Mouse (Mus musculus) macrophage (primary cell): ENCODE measurements around the gene Slc25a42. TPM values are rescaled to one million over a fixed set of nuclear protein-coding genes. Genes with fewer than 3 reads are reported as not detected.
A peak's percentile ranks its signal among the peaks of the same experiment; 100 is the strongest.
"Not testable (repeated sequence)": the region's sequence is repeated elsewhere in the genome, so short reads cannot be mapped to it uniquely, and the experiment has no call there.

Experiments used
- H3K27ac ChIP-seq: fragments of 350-480 bp; formaldehyde crosslinking; 2 replicates; pipeline ENCODE4 v1.9.0; 2021
- H3K36me3 ChIP-seq: fragments of 350-480 bp; formaldehyde crosslinking; 2 replicates; pipeline ENCODE4 v1.9.0; 2021; ENCODE audit errors: inconsistent target
- H3K4me3 ChIP-seq: fragments of 350-480 bp; formaldehyde crosslinking; 2 replicates; pipeline ENCODE4 v1.9.0; 2021; ENCODE audit errors: inconsistent target
- H3K79me2 ChIP-seq: fragments of 350-480 bp; formaldehyde crosslinking; 2 replicates; pipeline ENCODE4 v1.9.0; 2021; ENCODE audit errors: inconsistent target
- WGBS: methylation state at CpG from one replicate; pipeline ENCODE4 v1.1.7; 2026; ENCODE audit warnings: inconsistent platforms; ENCODE audit not compliant: missing documents; 5-methylcytosine and 5-hydroxymethylcytosine counted together
- polyA plus RNA-seq: library from polyadenylated mRNA; stranded (reverse); fragments of 250-400 nt; gene quantifications from 3 replicates; pipeline ENCODE4 v1.2.4, GENCODE M21; 2018; ENCODE audit warnings: inconsistent platforms

Slc25a42 gene
- polyA plus RNA-seq, 1 experiment from 2014 or later = 1.1 TPM

DNA sequence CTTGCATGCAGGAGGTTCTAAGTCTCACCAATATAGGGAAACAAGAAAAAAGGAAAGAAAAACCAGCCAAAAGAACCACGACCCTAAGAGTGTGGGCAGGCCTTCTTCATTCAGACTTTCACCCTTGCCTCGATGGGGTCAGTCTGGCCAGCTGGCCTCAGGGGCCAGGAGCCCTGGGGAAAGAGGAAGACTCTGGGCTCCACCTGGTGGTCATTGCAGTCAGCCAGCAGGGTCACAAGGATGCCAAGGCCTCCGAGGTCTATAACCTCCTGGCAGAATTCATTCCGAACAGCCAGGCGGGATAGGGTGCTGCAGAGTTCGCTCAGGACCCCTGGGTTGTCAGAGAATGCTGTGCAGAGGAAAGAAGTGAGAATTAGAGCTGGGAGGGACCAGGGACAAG lies 11.2 kb upstream of the Slc25a42 start:
- H3K27ac ChIP-seq = no peak overlapping the region
- H3K79me2 ChIP-seq = no peaks in the 10 kb centered on the region
- H3K4me3 ChIP-seq = no peak overlapping the region
- H3K36me3 ChIP-seq = no peaks in the 10 kb centered on the region
- WGBS = 71% methylated on average over 6 of the region's 6 CpGs

DNA sequence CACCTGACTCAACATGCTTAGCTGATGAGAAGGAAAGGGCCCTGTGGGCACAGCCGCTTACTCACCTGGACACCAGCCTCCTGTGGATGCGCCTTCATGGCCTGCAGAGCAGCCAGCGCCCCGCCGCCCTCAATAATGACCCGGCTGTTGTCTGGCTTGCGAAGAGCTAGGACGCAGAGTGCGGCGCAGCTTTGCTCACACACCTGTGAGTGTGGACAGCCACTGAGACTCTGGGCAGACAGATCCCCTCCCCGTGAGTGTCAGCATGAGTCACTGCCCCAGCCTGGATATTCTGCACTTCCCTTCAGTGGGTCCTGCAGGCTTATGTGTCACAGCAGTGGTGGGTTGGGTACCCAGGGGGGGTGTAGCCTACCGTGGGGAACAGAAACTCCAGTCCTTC lies 9.9 kb upstream of the Slc25a42 start:
- no peaks in the 10 kb centered on the region for H3K79me2 ChIP-seq
- no peak overlapping the region for H3K27ac ChIP-seq
- no peak overlapping the region for H3K4me3 ChIP-seq
- H3K36me3 ChIP-seq = no peaks in the 10 kb centered on the region
- WGBS = 82% methylated on average over 12 of the region's 12 CpGs

DNA sequence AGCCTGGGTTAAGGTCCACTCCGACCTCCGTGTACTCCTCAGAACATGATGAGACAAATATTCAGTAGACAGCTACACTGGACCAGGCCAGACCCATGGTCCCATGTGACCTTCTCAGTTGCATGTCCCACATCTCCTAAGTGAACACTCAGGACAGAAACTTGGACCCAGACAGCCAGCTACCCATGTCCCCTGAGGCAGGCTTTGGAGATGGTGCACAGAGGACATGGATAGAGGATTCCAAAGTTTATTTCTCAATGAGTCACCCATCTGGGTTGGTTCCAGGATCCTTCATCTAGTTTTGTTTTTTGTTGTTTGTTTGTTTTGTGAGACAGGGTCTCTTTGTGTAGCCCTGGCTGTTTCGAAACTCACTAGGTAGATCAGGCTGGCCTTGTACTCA lies 8.8 kb upstream of the Slc25a42 start:
- H3K36me3 ChIP-seq = no peaks in the 10 kb centered on the region
- H3K79me2 ChIP-seq = no peaks in the 10 kb centered on the region
- H3K4me3 ChIP-seq = no peak overlapping the region
- no peak overlapping the region for H3K27ac ChIP-seq
- 94% methylated on average over 3 of the region's 3 CpGs for WGBS

DNA sequence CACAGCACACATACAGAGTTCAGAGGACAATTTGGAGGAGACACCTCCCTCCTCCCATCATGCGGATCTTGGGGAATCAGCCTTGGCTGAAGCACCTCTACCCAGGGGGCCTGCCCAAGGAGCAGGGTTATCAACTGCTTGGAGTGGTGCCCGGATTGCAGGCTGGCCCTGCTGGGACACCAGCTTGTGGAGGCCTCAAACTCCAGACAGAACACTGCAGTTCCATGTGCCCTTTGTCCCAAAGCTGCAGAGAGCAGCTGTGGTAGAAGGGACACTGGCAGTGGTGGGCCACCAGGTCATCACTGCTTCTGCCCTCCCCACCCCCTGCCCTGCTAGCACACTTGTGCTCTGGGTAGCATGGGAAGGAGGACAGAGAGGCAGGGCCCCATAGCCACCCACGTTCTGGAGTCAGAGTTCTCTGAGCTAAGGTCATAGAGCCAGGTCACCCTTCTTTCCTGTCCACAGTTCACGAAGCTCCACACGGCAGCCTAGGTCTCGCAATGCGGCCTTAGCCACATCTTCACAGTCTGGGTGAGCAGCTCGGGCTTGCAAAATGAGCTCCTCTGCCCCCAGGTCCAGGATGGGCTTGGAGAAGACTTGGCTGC lies 8.2 kb upstream of the Slc25a42 start:
- 93% methylated on average over 8 of the region's 8 CpGs for WGBS
- Histone ChIP-seq H3K36me3 (no peaks in the 10 kb centered on the region), H3K27ac (no peak overlapping the region), H3K4me3 (no peak overlapping the region), H3K79me2 (no peaks in the 10 kb centered on the region)

DNA sequence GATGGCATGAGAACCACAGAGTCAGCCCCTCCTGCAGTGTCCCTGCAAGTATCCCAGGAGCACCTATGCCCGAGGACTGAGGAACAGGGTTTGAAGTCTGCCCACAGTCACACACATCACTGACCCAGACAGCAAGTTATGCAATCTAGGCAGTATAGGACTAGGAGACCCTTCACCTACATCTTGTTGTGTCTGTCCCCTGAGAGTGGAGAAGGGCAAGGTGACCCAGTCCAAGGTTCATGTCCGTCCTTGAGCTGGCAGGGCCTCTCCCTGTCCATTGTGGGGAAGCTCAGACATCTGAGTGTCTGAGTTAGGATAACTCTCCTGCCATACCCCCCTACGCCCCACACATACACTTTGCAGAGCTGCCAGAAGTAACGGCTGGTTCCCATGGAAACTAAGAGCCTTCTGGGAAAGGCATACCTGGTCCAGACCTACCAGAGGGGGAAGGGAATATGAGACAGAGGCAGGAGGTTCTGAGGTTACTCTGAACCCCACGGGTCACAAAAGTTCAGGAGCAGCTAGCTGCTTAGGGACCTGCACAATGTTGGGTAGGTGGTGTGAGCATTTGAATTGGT lies 7.1 kb upstream of the Slc25a42 start:
- H3K36me3 ChIP-seq = no peaks in the 10 kb centered on the region
- H3K27ac ChIP-seq = no peak overlapping the region
- no peaks in the 10 kb centered on the region for H3K79me2 ChIP-seq
- no peak overlapping the region for H3K4me3 ChIP-seq
- WGBS = 80% methylated on average over 5 of the region's 5 CpGs

DNA sequence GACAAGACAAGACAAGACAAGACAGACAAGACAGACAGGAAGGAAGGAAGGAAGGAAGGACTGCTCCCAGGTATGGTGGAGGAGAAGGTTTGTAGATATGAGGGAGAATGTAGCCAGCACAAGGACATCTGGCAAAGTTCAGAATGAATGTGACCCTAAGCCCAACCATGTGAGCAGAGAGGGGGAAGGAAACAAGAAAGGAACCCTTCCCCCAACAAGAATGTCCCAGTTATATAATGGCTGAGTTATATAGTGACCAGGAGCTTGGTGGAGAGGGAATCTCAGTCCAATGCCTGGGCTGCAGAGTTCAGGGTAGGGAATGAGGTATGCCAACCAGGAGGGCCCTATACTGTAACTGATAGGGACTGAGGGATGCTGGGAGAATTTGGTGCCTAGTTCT lies 5.3 kb upstream of the Slc25a42 start:
- no peak overlapping the region for H3K4me3 ChIP-seq
- no peaks in the 10 kb centered on the region for H3K36me3 ChIP-seq
- no peaks in the 10 kb centered on the region for H3K79me2 ChIP-seq
- H3K27ac ChIP-seq = no peak overlapping the region

DNA sequence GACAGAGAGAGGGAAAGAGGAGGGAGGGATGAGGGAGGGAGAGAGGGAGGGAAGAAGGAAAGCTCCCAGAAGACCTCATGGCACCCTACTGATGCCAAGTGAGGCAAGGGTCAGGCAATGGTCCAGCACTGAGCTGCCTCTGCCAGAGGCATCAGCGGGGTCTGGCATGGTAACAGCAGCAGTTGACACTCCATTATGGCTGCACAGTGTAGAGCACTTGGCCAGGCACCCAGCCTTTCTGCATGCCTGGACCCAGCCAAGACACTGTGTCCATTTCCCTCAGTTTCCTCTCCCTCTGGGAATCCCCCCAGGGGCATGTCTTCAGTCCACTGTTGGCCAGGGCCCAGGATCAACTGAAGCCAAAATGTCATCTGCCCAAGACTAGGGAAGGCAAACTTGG lies 4.5 kb upstream of the Slc25a42 start:
- 73% methylated on average over 1 of the region's 1 CpGs for WGBS

DNA sequence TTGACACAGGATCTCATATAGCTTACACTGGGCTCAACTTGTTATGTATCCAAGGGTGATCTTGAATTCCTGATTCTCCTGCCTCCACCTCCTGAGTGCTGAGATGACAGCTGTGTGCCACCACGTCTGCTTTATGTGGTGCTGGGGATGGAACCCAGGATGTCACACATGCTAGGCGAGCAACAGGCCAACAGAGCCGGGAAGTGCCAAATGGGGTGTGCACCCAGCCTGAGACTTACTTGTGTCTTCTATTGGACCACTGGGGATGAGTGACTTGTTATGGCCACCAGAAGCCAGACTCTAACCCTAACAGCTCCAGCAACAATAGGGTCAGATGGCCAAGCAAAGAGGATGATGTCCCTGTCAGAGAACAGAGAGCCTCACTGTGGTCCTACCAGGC lies 4.1 kb upstream of the Slc25a42 start:
- not testable (repeated sequence) for H3K79me2 ChIP-seq, H3K36me3 ChIP-seq, H3K27ac ChIP-seq, H3K4me3 ChIP-seq
- 92% methylated on average over 2 of the region's 3 CpGs for WGBS

More for the DNA sequence above, 4.5 kb upstream of the Slc25a42 start:
- H3K4me3 ChIP-seq = no peak overlapping the region
- no peaks in the 10 kb centered on the region for H3K36me3 ChIP-seq
- no peaks in the 10 kb centered on the region for H3K79me2 ChIP-seq
- H3K27ac ChIP-seq = no peak overlapping the region

DNA sequence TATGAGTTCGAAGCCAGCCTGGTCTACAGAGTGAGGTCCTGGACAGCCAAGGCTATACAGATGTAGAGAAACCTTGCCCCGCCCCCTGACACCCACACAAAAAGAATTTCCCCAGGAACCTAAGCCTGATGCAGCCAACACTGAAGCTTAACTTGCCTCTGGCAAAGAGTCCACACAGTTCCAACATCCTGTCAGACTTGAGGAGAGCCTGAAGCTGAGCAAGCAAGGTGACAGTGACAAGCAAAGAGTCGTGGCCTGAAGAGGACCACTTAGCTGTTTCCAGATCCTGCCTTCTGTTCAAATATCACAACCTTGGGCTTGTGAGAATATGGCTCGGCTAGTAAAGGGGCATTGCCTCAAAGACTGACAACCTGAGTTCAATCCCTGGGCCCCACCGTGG lies 3.0 kb upstream of the Slc25a42 start:
- no peaks in the 10 kb centered on the region for H3K36me3 ChIP-seq
- 85% methylated on average over 5 of the region's 5 CpGs for WGBS
- H3K4me3 ChIP-seq = no peak overlapping the region
- H3K27ac ChIP-seq = no peak overlapping the region
- no peaks in the 10 kb centered on the region for H3K79me2 ChIP-seq

DNA sequence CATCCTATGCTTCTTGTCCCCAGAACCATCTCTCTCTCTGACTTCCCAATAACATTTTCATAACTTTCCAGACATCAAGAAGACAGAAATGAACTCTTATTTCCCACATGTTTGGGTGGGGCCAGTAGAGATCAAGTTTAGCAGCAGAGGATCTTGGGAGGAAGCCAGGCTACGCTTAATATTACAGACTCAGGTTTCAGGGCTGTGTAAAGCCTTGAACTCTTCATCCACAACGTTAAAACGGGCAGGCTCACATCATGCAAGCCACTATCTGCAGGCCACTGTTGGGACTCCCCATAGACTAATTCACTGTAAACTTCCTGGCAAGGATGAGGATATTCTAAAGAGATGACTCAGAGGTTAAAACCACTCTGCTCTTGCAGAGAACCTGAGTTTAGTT lies 2.3 kb upstream of the Slc25a42 start:
- H3K79me2 ChIP-seq = no peaks in the 10 kb centered on the region
- no peak overlapping the region for H3K4me3 ChIP-seq
- H3K36me3 ChIP-seq = no peaks in the 10 kb centered on the region
- no peak overlapping the region for H3K27ac ChIP-seq
- WGBS = 85% methylated on average over 3 of the region's 3 CpGs

DNA sequence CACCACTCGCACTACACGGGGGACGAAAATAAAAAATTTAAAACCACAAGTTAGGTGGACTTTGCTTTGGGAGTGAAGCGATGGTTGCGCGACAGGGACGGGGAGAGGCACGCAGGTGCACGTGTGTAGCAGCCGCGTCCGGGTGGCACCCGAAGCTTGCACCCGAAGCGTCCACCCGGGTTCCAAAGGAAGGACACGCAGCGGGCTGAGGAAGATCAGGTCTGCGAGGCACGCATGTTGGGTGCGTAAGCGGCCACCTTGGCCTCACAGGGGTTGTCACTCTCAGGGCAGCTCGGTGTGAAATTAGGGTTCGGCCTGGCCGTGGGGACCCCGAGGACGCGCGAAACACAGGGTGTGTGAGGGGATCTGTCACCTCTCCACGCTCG lies 386 bp downstream of the Slc25a42 start:
- H3K27ac ChIP-seq = no peak overlapping the region
- H3K79me2 ChIP-seq = no peaks in the 10 kb centered on the region
- peak overlapping the region; percentile 39 for H3K4me3 ChIP-seq
- no peaks in the 10 kb centered on the region for H3K36me3 ChIP-seq
- WGBS = under 1% methylated on average over 31 of the region's 31 CpGs

DNA sequence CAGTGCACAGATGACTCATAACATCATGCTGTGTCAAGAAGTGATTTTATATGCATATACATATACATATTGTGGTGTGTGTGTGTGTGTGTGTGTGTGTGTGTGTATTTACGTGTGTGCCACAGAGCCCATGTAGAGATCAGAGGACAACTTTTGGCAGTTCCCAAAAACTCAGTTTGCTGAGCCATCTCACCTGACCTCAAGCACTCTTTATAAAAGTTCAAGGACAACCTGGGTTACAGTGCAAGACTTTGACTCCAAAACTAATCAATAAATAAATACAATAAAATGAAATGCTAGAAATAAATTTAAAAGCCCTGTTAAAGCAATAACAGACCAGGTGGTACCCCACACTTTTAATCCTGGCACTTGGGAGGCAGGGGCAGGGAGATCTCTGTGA lies 830 bp downstream of the Slc25a42 start:
- H3K79me2 ChIP-seq = no peaks in the 10 kb centered on the region
- H3K36me3 ChIP-seq = no peaks in the 10 kb centered on the region
- peak overlapping the region; percentile 39 for H3K4me3 ChIP-seq
- WGBS = 90% methylated on average over 1 of the region's 1 CpGs
- H3K27ac ChIP-seq = no peak overlapping the region

DNA sequence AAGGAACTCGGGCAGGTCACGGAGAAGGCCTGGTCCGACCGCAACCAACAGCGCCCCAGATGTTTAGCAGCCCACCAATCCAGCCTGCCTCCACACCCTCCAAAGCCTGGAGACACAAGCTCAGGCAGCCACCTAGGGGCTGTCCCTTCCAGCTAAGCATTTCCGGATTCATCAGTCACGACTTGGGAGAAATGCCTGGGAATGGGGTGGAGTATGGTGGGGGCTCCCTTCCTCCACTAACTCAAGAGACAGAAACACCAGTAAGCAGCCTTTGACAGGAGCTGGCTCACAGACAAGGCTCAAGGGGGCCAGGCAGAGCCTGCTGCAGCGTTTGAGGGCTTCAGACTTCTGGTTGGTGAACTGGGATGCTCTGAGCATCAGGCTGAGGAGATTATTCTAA lies 1.6 kb downstream of the Slc25a42 start:
- Histone ChIP-seq H3K79me2 (no peaks in the 10 kb centered on the region), H3K4me3 (no peak overlapping the region), H3K27ac (no peak overlapping the region), H3K36me3 (no peaks in the 10 kb centered on the region)
- WGBS = 88% methylated on average over 7 of the region's 8 CpGs

DNA sequence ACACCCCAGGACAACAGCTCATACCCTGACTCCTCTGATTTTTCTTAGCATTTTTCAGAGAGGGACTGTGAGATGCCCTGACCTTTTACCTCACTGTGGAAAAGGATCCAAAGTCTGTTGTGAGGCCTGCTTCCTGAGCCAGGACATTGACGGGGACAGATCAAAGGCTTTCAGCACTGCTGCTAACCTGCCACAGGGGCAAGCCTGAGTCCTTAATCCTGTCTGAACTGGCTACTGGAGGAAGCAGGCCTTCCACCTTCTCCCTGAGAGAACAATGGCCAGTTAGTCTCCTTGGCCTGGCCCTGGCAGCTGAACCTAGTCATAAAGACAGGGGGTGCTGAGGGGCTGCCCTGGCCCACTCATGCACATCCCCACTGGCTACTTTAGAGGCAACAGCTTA lies 4.0 kb downstream of the Slc25a42 start:
- H3K27ac ChIP-seq = no peak overlapping the region
- H3K36me3 ChIP-seq = no peaks in the 10 kb centered on the region
- no peak overlapping the region for H3K4me3 ChIP-seq
- H3K79me2 ChIP-seq = no peaks in the 10 kb centered on the region
- 91% methylated on average over 1 of the region's 1 CpGs for WGBS

DNA sequence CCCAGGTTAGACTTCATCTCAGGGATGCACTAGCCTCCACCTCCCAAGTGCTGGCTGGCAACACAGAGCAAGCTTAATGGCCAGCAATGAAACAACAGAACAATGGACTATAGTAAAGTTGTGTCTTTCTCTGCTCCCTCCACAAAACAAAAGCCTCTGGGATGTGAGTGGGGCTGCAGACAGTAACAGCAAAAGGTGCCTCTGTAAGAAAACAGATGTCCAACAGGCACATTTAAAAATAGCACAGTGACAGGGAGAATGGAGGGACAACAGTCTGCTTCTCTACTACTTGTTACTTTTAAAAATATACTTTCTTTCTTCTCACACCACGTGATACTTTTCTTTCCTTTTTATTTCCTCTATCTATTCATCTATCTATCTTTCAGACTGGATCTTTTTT lies 7.3 kb downstream of the Slc25a42 start:
- Histone ChIP-seq H3K36me3 (no peaks in the 10 kb centered on the region), H3K79me2 (no peaks in the 10 kb centered on the region), H3K4me3 (no peak overlapping the region), H3K27ac (no peak overlapping the region)
- 83% methylated on average over 1 of the region's 1 CpGs for WGBS

DNA sequence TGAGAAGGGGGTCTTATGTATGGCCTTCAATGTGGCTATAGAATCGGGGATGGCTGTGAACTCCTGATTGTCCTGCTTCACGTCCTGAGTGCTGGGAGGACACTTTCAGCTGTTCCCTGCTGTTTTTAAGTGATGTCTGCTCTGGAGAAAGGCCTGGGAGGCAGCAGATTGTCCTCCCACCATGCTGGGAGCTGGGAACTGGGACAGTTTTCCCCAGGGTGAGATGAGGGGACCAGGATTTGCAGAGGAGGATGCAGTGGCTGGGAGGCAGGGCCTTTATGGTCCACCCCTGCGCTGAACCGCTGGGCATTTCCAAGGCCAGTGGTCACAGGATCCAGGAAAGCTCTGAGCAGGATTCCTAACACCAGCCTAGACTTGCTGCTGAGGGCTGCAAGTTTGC lies 9.0 kb downstream of the Slc25a42 start:
- Histone ChIP-seq H3K36me3 (no peaks in the 10 kb centered on the region), H3K27ac (no peak overlapping the region), H3K4me3 (no peak overlapping the region), H3K79me2 (no peaks in the 10 kb centered on the region)
- 93% methylated on average over 4 of the region's 4 CpGs for WGBS
